Mouse (Mus musculus) G1E (cell line): ENCODE measurements around the gene Tppp3.

ENCODE experiments used
- CTCF ChIP-seq: IDR thresholded peaks from 2 replicates; pipeline ENCODE4 v1.5.1; 2012; ENCODE audit warnings: low read depth, low read length, inconsistent platforms, mixed read lengths
- GATA1 ChIP-seq: IDR thresholded peaks from 2 replicates; pipeline ENCODE4 v1.6.1; 2012; ENCODE audit warnings: borderline replicate concordance, low read length, inconsistent platforms, mixed read lengths
- GATA2 ChIP-seq: IDR thresholded peaks from 2 replicates; pipeline ENCODE4 v1.6.1; 2012; ENCODE audit warnings: low read depth, low read length, inconsistent platforms, borderline replicate concordance
- POLR2AphosphoS5 ChIP-seq: IDR thresholded peaks from 2 replicates; pipeline ENCODE4 v1.6.1; 2012; ENCODE audit warnings: low read depth, low read length, inconsistent platforms; ENCODE audit not compliant: insufficient replicate concordance
- TAL1 ChIP-seq: conservative IDR thresholded peaks from 2 replicates; pipeline ENCODE4 v1.6.1; 2012; ENCODE audit warnings: low read depth, low read length, inconsistent platforms, mixed read lengths

DNA sequence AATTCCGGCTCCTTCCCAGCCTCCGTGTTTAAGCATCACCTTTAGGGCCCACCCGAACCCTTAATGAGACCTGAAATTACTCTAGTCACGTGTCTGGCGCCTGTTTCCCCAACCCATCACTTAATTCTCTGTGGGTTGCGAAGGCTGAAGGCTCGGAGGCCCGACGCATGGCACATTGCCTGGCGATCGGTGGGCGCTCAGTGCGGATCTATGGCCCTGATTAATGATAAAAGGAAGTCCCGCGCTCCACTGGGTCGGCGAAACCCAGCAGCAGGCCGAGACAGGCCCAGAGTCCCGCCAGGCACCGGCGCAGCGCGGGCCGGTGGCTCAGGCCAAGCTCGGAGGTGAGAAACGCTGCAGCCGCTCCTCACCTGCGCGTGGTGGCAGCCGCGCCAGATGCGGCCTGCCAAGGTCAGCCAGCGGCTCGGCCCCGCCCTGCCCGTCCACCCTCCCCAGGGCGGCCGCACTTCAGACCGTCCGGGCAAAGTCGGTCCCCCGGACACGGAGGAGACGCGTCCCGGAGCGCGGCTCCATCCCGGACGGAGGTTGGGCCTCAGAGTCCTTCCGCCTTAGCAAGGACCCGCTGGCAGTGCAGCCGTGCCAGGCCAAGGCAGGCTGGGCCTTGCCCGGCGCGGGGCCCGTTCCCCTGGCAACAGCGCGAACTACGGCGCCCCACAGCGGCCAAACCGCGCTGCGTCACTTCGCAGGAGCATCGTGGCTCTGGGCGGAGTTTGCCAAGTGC lies 25.3 kb upstream of the Tppp3 start, which contains the start of gene Zdhhc1:
- TF ChIP-seq CTCF (no peak), GATA1 (no peak), TAL1 (no peak), POLR2AphosphoS5 (no peak), GATA2 (no peak)
